Mouse (Mus musculus): ENCODE data around the gene Omg.

- TF ChIP-seq POLR2A (IDR thresholded peaks at IDR 0.05; ENCODE audit: insufficient read depth, low read depth, low read length): no peak
- TF ChIP-seq CTCF (IDR thresholded peaks at IDR 0.05; ENCODE audit: insufficient read depth, low read depth, low read length): no peak
Observed at GRCm38 (mm10) chr11:79535554-79535953, 31.7 kb upstream of the Omg start.

Measured in olfactory bulb, adult 2 months (tissue).